Mouse (Mus musculus) megakaryocyte, embryonic 14.5 days (primary cell): ENCODE measurements around the gene Nkiras2.

ENCODE experiments used
- FLI1 ChIP-seq: IDR thresholded peaks from 2 replicates; pipeline ENCODE4 v1.6.1; 2012; ENCODE audit warnings: low read length, inconsistent platforms, mixed read lengths
- GATA1 ChIP-seq: IDR thresholded peaks from 3 replicates; pipeline ENCODE4 v1.6.1; 2012; ENCODE audit warnings: mixed read lengths, low read length, inconsistent platforms, borderline replicate concordance

- TF ChIP-seq GATA1 (no peak), FLI1 (peak; percentile 16; the same call in 1 of the 2 replicates)
These were observed 486 bp downstream of the Nkiras2 start for GRCm38 (mm10) chr11:100619485-100619975.
